Mouse (Mus musculus): ENCODE measurements around the gene Gm21852.
"Not testable (repeated sequence)": the region's sequence is repeated elsewhere in the genome, so short reads cannot be mapped to it uniquely, and the experiment has no call there.

The Gm21852 gene

GRCm38 (mm10) chrY:40651896-40652295 lies at the start of gene Gm21852:
Gm21852 (minus strand) TSS chrY:40651996.
- DNase-seq (ENCODE audit: low read depth, low spot score), result not testable (repeated sequence)

Measured in CD4-positive helper T cell, adult 2 months (primary cell).